Mouse (Mus musculus) gastrocnemius, adult 18-20 months (tissue): ENCODE measurements around the gene Wwox. TPM values are rescaled to one million over a fixed set of nuclear protein-coding genes. Genes with fewer than 3 reads are reported as not detected.

Source experiments
- DNase-seq: peaks from one replicate; pipeline ENCODE4 v3.0.0; 2021; ENCODE audit warnings: low spot score
- total RNA-seq, 2 experiments: library from RNA; stranded (reverse); gene quantifications; 2 replicates each; pipeline ENCODE4 v1.2.3; 2021

Gene Wwox
- total RNA-seq, 2 experiments from 2014 or later, result 5.6 to 6.1 TPM

DNA sequence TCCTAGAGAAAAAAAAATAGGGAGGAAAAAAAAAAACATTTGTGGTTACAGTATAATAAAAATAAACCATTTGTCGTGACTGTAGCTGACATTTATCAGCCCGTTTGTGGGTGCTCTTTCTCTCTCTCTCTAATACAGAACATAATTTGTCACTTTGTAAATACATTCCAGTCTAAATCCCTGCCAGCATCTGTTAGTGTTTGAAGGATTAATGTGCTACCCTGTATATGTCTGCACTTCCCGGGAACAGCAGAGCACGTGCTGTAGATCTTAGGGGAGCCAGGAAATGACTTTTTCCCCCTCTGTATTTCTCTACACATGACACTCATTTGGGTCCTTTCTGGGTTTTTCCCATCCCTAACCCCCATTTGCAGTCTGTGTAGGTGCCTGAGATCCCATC lies 219.0 kb downstream of the Wwox start:
- no peak for DNase-seq

- DNase-seq, result no peak
These were observed 223.6 kb downstream of the Wwox start for GRCm38 (mm10) chr8:114663053-114663452.

GRCm38 (mm10) chr8:114665521-114665920 lies 226.1 kb downstream of the Wwox start:
- DNase-seq, result no peak

DNA sequence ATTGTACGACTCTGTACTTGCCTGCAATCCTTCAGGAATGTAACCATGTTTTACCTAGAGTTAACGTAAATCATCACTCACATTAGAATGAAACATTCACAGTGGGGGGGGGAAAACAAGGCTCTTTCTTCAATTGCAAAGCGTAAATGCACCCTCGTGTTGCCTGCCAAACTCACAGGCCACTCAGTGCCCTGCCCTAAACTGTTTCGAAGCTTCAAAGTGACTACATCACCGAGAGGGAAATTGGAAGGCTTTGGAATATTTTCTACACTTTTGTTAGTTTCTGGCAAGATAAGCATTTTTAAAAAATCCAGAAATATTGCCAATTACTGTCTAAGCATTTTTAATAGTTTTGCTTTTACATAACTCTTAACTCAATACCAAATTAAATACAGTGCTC lies 231.3 kb downstream of the Wwox start:
- DNase-seq, result no peak

DNA sequence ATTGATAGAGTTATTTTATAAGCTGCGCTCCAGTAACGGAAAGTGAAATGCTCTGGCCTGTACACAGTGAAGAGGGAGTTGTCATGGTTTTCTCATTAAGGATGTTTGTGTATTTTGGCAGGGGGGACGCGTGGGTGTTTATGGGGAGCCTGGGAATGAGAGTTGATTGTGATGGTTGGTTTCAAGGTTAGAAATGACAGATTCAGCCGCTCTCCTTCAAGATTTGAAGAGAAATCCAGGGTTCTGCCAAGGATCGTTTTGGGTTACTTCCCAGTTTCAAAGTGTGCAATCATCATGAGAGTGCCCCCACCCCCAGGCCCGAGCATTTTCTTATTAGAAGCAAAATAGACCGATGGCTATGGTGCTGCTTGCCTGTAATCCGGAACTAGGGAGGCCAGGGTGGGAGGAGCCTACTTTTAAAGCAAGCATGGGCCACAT lies 231.8 kb downstream of the Wwox start:
- peak; percentile 52 for DNase-seq

GRCm38 (mm10) chr8:114673416-114673815 lies 234.0 kb downstream of the Wwox start:
- DNase-seq, result peak; percentile 10

DNA sequence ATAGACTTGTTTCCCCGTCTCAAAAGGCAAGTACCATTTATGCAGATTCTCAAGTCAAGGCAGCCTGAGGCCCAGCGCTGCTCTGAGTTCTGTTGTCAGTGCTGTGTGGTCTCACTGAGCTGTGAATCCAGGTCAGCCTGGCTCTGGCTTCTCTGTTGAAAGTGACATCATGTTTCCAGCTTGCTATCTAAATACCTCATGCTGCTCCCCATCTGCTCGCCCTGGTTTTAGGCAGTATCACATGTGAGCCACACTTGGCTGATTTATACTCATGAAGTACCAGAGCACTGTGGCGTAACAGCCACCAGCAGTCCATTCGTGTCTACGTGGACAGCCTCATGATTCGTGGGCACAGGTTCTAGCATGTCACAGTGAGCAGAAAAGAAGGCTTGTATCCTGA lies 235.7 kb downstream of the Wwox start:
- peak; percentile 47 for DNase-seq

- DNase-seq, result no peak
These were observed 237.5 kb downstream of the Wwox start for GRCm38 (mm10) chr8:114676918-114677317.

DNA sequence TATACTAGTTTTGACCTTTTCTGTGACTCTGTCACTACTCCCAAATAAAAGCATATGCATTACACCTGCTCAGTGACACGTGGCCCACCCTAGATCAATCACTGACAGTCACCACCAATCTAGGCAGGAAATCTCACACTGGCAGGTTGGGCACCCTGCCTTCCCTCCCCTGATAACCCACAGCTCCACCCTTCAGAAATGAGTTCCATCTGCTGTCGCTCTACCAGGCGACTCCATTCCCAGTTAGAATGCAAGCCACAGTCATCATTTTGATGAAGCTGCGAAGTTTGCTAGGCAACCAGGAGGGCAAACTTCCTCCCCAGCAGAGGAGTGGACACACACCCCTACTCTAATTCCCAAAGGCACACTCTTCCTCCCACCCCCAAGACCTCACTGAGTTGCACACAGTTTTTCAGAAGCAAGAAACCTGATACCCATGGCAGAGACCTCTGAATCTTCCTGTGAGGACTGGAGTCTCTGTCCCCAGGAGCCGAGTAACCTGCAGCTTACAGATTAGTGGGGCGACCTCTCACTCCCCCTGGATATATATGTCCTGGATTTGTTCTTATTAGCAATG lies 238.2 kb downstream of the Wwox start:
- DNase-seq, result no peak

- no peak for DNase-seq
These were observed 240.1 kb downstream of the Wwox start for GRCm38 (mm10) chr8:114679386-114680098.

DNA sequence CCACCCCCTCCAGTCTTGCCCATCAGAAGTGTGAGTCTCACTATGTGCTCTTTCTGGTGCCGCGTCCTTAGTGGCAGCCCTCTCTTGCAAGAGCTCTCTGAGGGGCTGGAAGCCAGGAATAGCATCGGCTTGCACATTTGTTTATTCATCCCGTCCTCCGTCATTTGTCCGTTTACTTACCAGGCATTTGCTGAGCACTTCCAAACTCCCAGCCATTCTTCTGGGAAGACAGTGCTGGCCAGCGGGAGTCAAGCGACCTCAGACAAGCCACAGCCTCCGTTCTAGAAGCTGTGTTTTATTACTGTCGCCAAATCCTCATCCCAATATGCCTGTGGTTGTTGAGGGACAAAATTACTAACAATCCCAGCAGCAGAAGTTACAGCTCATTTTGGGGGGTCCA lies 241.7 kb downstream of the Wwox start:
- DNase-seq, result no peak

- no peak for DNase-seq
These were observed 242.7 kb downstream of the Wwox start for GRCm38 (mm10) chr8:114682166-114682565.

DNA sequence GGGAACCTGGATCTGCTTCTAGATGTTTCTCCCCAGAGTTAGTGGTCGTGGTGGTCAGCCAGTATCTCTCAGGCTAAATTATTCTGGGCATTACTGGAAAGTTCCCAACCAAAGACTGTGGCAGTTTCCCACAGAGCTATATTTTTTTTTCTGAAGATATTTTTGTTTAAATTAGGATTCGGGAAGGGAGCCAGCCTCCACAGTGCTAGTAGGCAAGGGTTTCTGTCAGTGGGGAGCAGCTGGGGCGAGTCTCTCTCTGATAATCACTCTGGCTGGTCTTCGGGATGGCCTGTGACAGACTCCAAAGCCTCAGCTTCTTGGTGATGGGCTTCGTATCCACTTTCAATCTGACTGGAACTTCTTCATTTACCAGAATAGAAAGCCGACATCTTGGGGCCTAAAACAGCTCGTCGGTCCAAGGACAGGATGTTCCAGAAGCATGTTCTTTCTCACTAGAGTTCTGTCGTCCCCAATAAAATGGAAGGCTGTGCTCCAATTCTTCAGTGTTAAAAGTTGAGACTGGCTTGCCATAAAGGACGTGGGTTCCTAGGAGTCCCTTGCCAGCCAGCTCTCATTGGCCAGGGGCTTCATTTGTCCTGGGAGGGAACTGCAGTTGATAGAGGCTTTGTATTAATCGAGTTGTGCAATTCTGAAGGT lies 244.7 kb downstream of the Wwox start:
- peak; percentile 53 for DNase-seq

DNA sequence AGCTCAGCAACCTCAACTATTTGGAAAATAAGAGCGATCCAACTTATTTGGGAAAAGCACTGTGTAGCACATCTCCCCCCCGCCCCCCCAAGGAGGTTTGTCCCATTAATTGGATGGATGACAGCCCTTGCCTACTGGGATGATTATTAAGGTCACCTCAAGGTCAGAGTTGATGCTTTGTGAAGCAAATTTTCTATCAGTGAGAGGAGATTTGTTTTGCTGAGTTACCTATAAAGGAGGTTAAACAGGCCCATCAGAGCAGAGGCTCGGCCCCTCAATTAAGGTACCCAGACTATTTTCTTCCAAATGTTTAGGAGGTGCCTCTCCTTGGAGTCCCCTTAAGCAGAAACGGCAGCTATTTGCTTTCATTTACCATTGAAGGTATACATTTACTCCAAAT lies 247.0 kb downstream of the Wwox start:
- DNase-seq, result no peak

DNA sequence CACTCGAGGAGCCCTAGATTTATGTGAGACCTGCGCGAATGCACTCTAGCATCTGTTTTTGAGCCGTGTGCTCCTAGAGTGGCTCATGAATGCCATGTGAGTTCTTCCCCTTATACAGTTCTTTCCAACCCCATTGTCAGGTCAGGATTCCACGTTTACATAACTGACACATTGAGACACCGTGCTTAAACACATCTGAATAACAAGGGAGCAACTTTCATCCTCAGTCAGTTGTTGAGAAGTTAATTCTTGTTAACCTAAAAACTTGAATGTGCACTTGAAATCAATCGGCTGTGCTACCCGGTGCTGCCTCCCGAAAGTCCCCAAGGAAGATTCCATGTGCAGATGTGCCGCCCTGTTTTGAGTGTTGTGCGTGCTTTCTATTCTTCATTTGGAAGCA lies 249.3 kb downstream of the Wwox start:
- no peak for DNase-seq

DNA sequence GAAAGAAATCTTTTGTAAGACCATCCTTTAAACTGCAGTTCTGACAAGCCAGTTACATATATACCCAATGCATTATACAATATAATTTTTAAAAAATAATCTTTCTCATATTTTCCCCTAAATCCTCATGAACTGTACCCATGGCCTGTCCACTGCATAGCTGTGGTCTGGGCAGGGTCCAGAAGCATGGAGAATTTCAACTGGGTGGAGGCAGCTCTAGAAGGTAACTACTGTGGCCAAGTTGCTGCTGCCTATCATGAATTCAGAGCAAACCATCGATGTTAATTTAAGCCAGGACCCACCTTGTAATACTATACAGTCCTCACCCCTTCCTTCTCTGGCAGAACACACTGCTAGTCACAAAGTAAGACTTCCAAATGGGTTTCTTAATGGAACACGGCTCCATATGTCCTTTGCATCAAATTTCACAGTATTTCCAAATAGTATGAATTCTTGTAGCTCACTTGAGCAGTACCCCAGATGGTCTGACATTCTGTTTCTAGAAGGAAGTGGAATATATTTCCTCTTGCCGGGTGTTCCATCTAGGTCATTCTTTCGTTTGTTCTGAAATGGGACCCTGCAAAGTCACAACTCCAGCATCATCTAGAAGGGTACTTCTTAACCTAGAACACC lies 255.2 kb downstream of the Wwox start:
- no peak for DNase-seq

DNA sequence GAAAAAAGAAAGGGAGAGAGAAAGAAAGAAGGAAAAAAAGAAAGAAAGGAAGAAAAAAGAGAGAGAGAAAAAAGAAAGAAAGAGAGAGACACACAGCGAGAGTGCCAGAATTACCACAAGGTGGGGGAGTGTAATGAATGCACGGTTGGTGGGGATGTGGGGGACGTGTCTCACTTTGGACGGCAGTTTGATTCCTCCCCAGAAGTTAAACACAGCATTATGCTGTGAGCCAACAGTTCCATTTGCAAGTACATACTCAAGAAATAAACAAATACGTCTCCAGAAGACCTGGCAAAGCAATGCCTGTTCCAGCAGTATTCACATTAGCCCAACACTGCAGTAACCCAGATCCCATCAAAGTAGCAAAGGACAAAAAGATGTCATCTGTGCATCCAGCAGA lies 264.1 kb downstream of the Wwox start:
- no peak for DNase-seq

DNA sequence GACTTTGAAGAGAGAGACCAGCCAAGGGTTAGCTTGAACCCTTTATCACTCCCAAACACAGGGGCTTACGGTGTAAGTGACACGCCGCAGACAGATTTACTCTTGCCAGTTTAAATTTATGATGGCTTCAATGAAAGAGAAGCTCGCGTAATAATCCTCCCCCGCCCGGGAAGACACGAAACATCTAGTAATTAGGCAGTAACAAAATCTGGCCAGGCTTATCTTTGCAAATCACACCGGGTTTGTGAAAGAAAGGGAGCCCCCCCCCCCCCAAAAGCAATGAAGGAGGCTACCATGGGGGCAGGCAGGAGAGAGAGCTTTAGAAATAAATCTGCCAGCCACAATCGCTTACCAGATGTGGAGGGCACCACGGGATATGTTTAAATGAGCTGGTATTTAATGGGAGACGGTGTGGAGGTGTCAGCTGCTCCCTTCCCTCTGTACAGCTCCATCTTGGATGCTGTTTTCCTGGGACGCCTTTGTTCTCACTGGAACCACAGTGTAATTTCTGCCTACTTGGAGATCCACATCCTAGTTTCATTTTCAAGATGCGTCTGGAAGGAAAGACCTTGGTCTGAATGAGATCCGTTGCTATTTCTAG lies 268.2 kb downstream of the Wwox start:
- peak; percentile 36 for DNase-seq

DNA sequence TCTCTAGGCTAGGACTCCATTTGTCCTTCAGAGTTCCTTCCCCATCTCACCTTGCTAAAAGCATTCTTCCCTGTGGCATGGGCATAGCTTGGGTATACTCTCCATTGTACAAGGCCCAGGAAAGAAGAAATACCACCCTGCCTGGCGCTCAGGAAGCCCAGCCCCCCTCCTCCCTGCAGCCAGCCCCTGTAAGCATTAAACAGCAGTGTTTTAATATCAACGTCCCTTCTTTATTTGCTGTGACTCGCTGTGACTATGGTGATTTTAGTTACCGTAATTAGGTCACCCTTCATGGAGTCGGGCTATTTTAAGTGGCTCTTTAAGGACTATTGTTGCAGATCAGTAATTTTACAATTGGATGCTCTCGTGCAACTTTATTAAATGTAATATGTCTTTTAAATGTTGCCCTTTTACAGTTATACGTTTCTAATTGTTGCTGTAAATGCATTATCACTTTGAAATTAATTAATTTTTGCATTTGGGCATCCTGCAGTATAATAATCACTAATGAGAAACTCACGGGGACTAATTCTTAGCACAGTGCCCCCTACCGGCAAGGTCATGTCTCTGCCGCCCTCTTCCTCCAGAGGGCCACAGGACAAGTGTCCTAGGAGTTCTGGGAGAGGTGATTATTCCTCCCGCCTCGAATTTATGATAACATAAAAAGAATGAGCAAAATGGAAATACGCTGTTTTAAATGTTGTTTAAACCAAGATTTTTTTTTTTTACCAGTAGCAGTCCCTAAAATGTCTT lies 276.0 kb downstream of the Wwox start:
- peak; percentile 15 for DNase-seq

- DNase-seq, result peak; percentile 36
These were observed 277.2 kb downstream of the Wwox start for GRCm38 (mm10) chr8:114716546-114717255.

DNA sequence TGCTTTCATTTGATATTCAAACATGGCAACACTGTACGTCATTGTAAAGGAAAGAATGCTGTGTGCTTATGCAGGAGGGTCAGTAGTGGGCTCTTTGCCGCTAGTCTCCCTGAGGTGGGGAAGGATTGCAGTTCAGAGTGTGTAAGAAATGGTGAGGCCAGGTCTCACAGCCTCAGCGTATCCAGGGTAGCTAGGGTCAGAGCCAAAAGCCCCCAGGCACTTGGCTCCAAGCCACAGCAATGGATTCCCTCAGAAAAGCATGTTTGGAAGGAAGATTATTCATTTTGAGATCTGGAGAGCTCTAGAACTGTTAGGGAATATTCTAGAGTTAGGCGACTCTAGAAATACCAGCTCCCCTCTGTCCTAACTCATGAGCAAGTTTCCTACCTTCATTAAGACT lies 279.4 kb downstream of the Wwox start:
- no peak for DNase-seq
